Mouse (Mus musculus) C2C12 (cell line): ENCODE results near the gene Braf. TPM values are rescaled to one million over a fixed set of nuclear protein-coding genes. Genes with fewer than 3 reads are reported as not detected.
A peak's percentile ranks its signal among the peaks of the same experiment; 100 is the strongest.

ENCODE experiments used
- H3K27me3 ChIP-seq: one replicate; pipeline ENCODE4 v1.6.1; 2011; ENCODE audit not compliant: control insufficient read depth, insufficient read depth, insufficient read length
- H3K36me3 ChIP-seq: one replicate; pipeline ENCODE4 v1.6.1; 2011; ENCODE audit not compliant: control insufficient read depth, insufficient read depth
- H3K4me3 ChIP-seq: one replicate; pipeline ENCODE4 v1.5.1; 2011; ENCODE audit warnings: mild to moderate bottlenecking, control low read depth; ENCODE audit not compliant: poor library complexity, insufficient read depth, severe bottlenecking
- H3K79me2 ChIP-seq: one replicate; pipeline ENCODE4 v1.6.1; 2011; ENCODE audit not compliant: control insufficient read depth, insufficient read depth
- H3K79me3 ChIP-seq: one replicate; pipeline ENCODE4 v1.6.1; 2011; ENCODE audit warnings: low read depth, control low read depth
- H3ac ChIP-seq: one replicate; pipeline ENCODE3; 2011; ENCODE audit warnings: low read depth; ENCODE audit not compliant: control insufficient read depth, insufficient read length
- CEBPB ChIP-seq: IDR thresholded peaks from one replicate; pipeline ENCODE4 v1.6.1; 2011; ENCODE audit warnings: low read depth, mild to moderate bottlenecking, control low read depth, moderate library complexity
- CTCF ChIP-seq: IDR thresholded peaks from one replicate; pipeline ENCODE4 v1.5.1; 2011; ENCODE audit not compliant: control insufficient read depth, insufficient read depth, insufficient read length
- FOSL1 ChIP-seq: IDR thresholded peaks from one replicate; pipeline ENCODE4 v1.8.0; 2011; ENCODE audit warnings: mild to moderate bottlenecking, low read length; ENCODE audit not compliant: poor library complexity, insufficient read depth, severe bottlenecking
- MAX ChIP-seq: IDR thresholded peaks from one replicate; pipeline ENCODE4 v1.6.1; 2011; ENCODE audit warnings: mild to moderate bottlenecking, control low read depth
- MYOD1 ChIP-seq: IDR thresholded peaks from one replicate; pipeline ENCODE4 v1.6.1; 2011; ENCODE audit warnings: low read depth; ENCODE audit not compliant: control insufficient read depth, insufficient read length
- MYOG ChIP-seq: IDR thresholded peaks from one replicate; pipeline ENCODE4 v1.6.1; 2011; ENCODE audit not compliant: control insufficient read depth, insufficient read length; ENCODE audit errors: extremely low read depth
- USF1 ChIP-seq: IDR thresholded peaks from one replicate; pipeline ENCODE4 v1.6.1; 2011; ENCODE audit warnings: low read depth, mild to moderate bottlenecking, control low read depth, moderate library complexity
- polyA plus RNA-seq: library from polyadenylated mRNA; unstranded; fragments of >200 nt; fragmentation: generic; extraction: Trizol; gene quantifications from one replicate; pipeline ENCODE4 v1.2.1, GENCODE M21; 2012; ENCODE audit warnings: missing spikeins

Braf gene
- polyA plus RNA-seq, 1 experiment, result 2.2 TPM

DNA sequence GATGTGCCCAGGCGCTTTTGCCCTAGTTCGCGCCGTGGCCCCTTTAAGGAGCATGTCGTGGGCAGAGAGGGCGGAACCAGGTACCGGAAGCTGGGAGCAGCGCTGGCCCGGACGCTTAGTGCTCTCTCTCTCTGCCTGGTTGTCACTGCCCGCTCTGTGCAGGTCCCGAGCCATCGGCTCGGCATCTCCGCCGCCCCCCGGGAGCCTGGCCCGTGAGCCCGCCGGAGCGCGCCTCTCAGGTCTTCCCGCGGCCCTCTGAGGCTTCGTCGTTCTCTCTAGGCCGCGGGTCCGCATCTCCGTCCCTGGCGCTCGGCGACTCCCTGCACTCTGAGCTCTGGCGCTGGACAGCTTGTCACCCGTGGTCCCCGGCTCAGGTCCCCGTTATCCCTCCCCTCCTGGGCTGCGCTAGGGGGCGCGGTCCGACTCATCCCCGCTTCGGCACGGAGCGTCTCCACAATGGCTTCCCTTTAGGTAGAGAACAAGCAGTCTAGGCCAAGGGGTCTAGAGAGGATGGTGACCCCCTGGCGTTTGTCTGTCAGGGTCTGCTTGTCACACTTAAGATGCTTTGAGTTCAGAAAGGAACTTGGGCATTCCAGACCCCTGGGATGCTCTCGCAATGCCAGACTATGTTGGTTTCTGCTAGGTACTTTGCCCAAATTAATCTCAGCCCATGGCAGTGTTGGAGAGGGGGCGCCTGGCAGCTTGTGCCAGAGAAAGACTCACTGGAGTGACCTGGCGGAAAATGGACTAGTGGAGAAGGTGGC lies 151.3 kb downstream of the Braf start, which contains the start of gene Adck2:
Gene Adck2, plus strand, starts transcription at position 83 of the 764 bp plus-strand sequence.
- H3K36me3 ChIP-seq, result no peaks in the 10 kb centered on the region
- TF ChIP-seq MYOG (no peak), CTCF (peak; percentile 45), MAX (no peak), MYOD1 (no peak)

DNA sequence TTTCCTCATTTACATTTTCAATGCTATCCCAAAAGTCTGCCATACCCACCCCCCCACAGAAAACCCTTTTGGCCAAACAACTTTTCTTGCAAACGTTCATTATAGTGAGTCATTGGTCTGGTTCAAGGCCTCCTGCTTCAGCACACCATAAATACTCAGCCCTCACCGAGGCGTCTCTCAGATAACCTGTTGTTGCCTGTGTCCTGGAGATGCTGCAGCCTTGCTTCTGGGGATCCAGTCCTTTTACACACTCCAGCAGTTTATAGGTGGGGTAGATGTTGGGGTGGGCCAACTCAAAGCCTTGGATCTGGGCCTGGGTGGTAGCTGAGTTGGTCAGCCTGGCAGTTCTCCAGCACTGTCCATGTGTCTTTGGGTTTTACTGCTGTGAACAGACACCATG lies 154.8 kb downstream of the Braf start:
- Histone ChIP-seq H3K79me3 (no peaks in the 10 kb centered on the region), H3K4me3 (no peak overlapping the region), H3K79me2 (no peaks in the 10 kb centered on the region), H3K36me3 (no peaks in the 10 kb centered on the region), H3ac (no peak overlapping the region), H3K27me3 (no peaks in the 10 kb centered on the region)
- TF ChIP-seq USF1 (no peak), CTCF (no peak), MYOD1 (no peak), FOSL1 (no peak), MYOG (no peak), CEBPB (no peak)

More for the DNA sequence above, 151.3 kb downstream of the Braf start, which contains the start of gene Adck2:
- Histone ChIP-seq H3K27me3 (no peaks in the 10 kb centered on the region), H3K79me2 (no peaks in the 10 kb centered on the region), H3K79me3 (no peaks in the 10 kb centered on the region), H3K4me3 (peak within 1 kb of the TSS; percentile 44), H3ac (peak within 1 kb of the TSS; percentile 85)

DNA sequence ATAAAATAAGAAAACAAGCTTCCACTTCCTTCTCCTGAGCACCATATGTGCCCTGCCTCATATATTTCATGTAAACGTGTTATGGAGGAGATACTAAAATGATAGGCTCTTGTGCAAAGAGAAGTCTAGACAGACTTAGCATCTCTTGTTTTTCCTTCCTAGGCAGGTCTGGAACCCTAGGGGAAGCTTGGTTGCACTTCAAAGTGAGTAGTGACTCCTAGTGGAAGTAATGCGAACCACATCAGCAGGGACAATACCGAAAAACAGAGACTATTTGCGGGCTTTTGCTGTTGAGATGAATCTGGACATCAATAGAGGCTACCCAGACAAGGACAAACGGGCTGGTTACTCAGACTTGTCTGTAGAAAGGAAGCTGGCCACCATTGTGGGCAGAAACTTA lies 157.7 kb downstream of the Braf start:
- no peaks in the 10 kb centered on the region for H3K36me3 ChIP-seq
- TF ChIP-seq USF1 (no peak), CTCF (peak; percentile 29)
- no peaks in the 10 kb centered on the region for H3K27me3 ChIP-seq
- H3K4me3 ChIP-seq, result no peak overlapping the region
- H3K79me2 ChIP-seq, result no peaks in the 10 kb centered on the region
- H3ac ChIP-seq, result no peak overlapping the region
- no peaks in the 10 kb centered on the region for H3K79me3 ChIP-seq

DNA sequence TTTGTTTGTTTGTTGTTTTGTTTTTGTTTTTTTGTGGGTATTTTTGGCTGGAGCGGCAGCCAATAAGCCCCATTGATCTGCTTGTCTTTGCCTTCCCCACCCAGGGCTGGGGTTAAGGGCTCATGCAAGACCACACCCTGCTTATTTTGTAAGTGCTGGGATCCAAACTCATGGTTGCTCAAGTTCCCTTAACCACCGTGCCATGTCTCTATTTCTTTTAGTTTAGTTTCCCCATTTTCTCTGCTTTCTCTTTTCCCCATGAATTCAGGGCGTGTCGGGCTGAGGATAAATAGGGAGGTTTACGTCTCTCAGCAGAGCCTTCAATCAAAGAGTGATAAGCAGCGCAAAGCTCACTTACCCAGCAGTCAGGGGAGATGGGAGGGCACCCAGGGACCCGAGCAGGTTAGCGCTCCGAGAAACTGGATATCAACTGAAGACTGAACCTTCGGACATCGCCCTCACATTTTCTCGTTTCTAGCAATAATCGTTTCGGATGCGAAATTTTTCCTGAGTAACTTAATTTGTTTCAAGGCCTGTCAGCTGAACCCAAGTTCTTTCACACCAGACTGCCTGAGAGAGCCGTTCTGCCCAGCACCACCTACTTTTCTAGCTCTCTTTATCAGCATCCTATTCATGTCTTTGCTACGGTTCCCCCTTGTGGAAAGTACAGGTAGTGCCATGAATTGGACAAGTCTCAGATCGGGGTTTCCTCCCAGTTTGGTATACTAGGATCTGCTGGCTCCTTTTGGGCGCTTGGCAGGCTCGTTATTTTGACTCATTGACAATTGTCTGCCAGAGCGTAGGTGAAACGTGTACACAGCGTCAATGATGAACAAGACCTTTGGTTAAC lies 162.9 kb downstream of the Braf start:
- no peak for TF ChIP-seq MYOD1
- TF ChIP-seq MYOG, result no peak
- no peak for TF ChIP-seq FOSL1
- TF ChIP-seq MAX, result no peak
- no peak for TF ChIP-seq CEBPB
- TF ChIP-seq CTCF, result peak; percentile 37
- TF ChIP-seq USF1, result no peak
- Histone ChIP-seq H3K4me3 (no peak overlapping the region), H3ac (peak overlapping the region; percentile 6), H3K27me3 (no peaks in the 10 kb centered on the region), H3K79me2 (no peaks in the 10 kb centered on the region), H3K79me3 (no peaks in the 10 kb centered on the region), H3K36me3 (no peaks in the 10 kb centered on the region)

DNA sequence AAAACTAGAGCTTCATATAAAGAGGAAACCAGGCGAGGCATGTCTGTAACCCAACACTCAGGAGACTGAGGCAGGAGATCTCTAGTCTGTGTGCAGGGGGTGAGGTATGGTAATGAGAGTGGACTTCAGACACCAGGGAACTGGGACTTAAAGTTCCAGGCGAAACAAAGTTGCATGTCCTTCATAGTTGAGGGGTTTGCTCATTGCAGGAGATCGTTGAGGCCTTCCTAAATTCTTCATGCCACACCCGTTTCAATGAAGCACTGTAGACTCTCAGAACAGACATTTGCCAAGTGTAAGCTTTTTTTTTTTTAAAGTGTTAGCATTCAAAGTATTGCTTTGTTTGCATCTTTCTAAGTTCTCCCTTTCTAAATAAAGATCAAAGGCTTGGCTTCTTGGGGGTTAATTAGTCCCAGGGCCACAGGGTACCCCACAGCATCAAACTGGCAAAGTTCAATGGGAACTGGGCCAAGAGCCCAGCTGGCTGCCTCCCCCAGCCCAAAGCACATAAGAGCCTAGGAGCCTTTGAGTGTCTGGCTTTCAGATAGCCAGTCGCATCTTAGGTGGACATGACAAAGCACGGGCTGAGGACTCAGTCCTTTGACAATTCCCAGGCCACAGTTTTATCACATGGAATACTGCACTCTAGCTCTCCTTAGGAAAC lies 165.9 kb downstream of the Braf start:
- peaks cover 18% of the 10 kb centered on the region for H3K79me2 ChIP-seq
- H3K79me3 ChIP-seq, result no peaks in the 10 kb centered on the region
- H3K4me3 ChIP-seq, result no peak overlapping the region
- no peaks in the 10 kb centered on the region for H3K36me3 ChIP-seq
- TF ChIP-seq MYOG, result no peak
- TF ChIP-seq FOSL1, result no peak
- TF ChIP-seq MAX, result no peak
- no peak for TF ChIP-seq CTCF
- TF ChIP-seq MYOD1, result no peak
- TF ChIP-seq CEBPB, result no peak
- no peak for TF ChIP-seq USF1
- H3K27me3 ChIP-seq, result no peaks in the 10 kb centered on the region
- H3ac ChIP-seq, result no peak overlapping the region
